Mouse (Mus musculus): ENCODE data around the gene Tecpr1. TPM values are rescaled to one million over a fixed set of nuclear protein-coding genes. Genes with fewer than 3 reads are reported as not detected.

Tecpr1 gene
- polyA plus RNA-seq, 1 experiment from 2014 or later = 13.2 TPM

- no peaks in the 10 kb centered on the region for H3K4me1 ChIP-seq (ENCODE audit: control insufficient read depth, insufficient read depth, low read length)
- H3K36me3 ChIP-seq (ENCODE audit: control insufficient read depth, insufficient read depth, low read length) = peaks cover 4% of the 10 kb centered on the region; the same call in 1 of the 2 replicates
- H3K27me3 ChIP-seq (ENCODE audit: control insufficient read depth, insufficient read depth, low read length) = no peaks in the 10 kb centered on the region
- no peak overlapping the region for H3K4me2 ChIP-seq
- no peak overlapping the region for H3K27ac ChIP-seq (ENCODE audit: low read depth, low read length)
- H3K9me3 ChIP-seq (replicated peaks; ENCODE audit: control insufficient read depth, low read length) = no peaks in the 10 kb centered on the region
- H3K9ac ChIP-seq (ENCODE audit: low read depth, low read length) = no peak overlapping the region
- no peak for ATAC-seq (replicated peaks; ENCODE audit: insufficient number of reproducible peaks, low FRiP score, low TSS enrichment)
- no peak overlapping the region for H3K4me3 ChIP-seq (ENCODE audit: low read depth, low read length)
- 82% methylated on average over 2 of the region's 2 CpGs for WGBS (ENCODE audit: insufficient replicate concordance)
These were observed 7.4 kb downstream of the Tecpr1 start for GRCm38 (mm10) chr5:144215992-144216391.

GRCm38 (mm10) chr5:144214453-144214852 is 9.0 kb downstream of the Tecpr1 start:
- H3K4me2 ChIP-seq = no peak overlapping the region
- H3K4me3 ChIP-seq (ENCODE audit: low read depth, low read length) = no peak overlapping the region
- H3K27me3 ChIP-seq (ENCODE audit: control insufficient read depth, insufficient read depth, low read length) = no peaks in the 10 kb centered on the region
- H3K36me3 ChIP-seq (ENCODE audit: control insufficient read depth, insufficient read depth, low read length) = peaks cover 7% of the 10 kb centered on the region; the same call in 1 of the 2 replicates
- H3K9ac ChIP-seq (ENCODE audit: low read depth, low read length) = no peak overlapping the region
- 27% methylated on average over 7 of the region's 7 CpGs for WGBS (ENCODE audit: insufficient replicate concordance)
- H3K9me3 ChIP-seq (replicated peaks; ENCODE audit: control insufficient read depth, low read length) = no peaks in the 10 kb centered on the region
- no peak overlapping the region for H3K27ac ChIP-seq (ENCODE audit: low read depth, low read length)
- ATAC-seq (replicated peaks; ENCODE audit: insufficient number of reproducible peaks, low FRiP score, low TSS enrichment) = no peak
- no peaks in the 10 kb centered on the region for H3K4me1 ChIP-seq (ENCODE audit: control insufficient read depth, insufficient read depth, low read length)

DNA sequence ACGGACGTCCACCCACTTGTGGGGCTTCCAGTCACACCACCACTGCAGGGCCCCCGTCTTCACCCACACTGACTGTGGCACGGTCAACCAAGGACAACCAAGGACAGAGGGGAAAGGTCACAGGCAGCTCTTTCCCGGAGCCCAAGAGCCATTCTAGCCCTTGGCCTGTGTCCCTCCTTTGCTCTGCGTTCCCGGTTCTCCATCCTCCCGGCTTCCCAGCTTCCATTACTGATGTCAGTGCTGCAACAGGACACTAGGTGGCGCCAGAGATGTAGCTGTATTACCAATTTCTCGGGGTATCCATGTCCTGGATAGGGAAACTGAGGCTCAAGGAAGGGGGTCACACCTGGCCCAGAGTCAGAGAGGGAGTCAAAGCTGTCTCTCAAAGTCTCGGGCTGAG is 15.9 kb downstream of the Tecpr1 start:
- no peak overlapping the region for H3K27ac ChIP-seq (ENCODE audit: low read depth, low read length)
- H3K36me3 ChIP-seq (ENCODE audit: control insufficient read depth, insufficient read depth, low read length) = peaks cover 22% of the 10 kb centered on the region
- no peaks in the 10 kb centered on the region for H3K27me3 ChIP-seq (ENCODE audit: control insufficient read depth, insufficient read depth, low read length)
- H3K4me3 ChIP-seq (ENCODE audit: low read depth, low read length) = no peak overlapping the region
- 47% methylated on average over 11 of the region's 11 CpGs for WGBS (ENCODE audit: insufficient replicate concordance)
- H3K4me1 ChIP-seq (ENCODE audit: control insufficient read depth, insufficient read depth, low read length) = no peaks in the 10 kb centered on the region
- H3K4me2 ChIP-seq = no peak overlapping the region
- ATAC-seq (replicated peaks; ENCODE audit: insufficient number of reproducible peaks, low FRiP score, low TSS enrichment) = no peak; the same call in 1 of the 2 replicates
- H3K9ac ChIP-seq (ENCODE audit: low read depth, low read length) = no peak overlapping the region
- peaks cover under 1% of the 10 kb centered on the region; the same call in 1 of the 2 replicates for H3K9me3 ChIP-seq (replicated peaks; ENCODE audit: control insufficient read depth, low read length)

GRCm38 (mm10) chr5:144206069-144206468 is 17.3 kb downstream of the Tecpr1 start:
- Histone ChIP-seq H3K4me1 (ENCODE audit: control insufficient read depth, insufficient read depth, low read length) (no peaks in the 10 kb centered on the region), H3K4me2 (no peak overlapping the region), H3K9me3 (replicated peaks; ENCODE audit: control insufficient read depth, low read length) (peaks cover 4% of the 10 kb centered on the region; the same call in 1 of the 2 replicates), H3K9ac (ENCODE audit: low read depth, low read length) (0 out of 2 replicates have a peak overlapping the region, but pooled peaks have one; percentile 24), H3K36me3 (ENCODE audit: control insufficient read depth, insufficient read depth, low read length) (peaks cover 27% of the 10 kb centered on the region), H3K27me3 (ENCODE audit: control insufficient read depth, insufficient read depth, low read length) (no peaks in the 10 kb centered on the region), H3K27ac (ENCODE audit: low read depth, low read length) (no peak overlapping the region), H3K4me3 (ENCODE audit: low read depth, low read length) (no peak overlapping the region)
- 88% methylated on average over 15 of the region's 15 CpGs for WGBS (ENCODE audit: insufficient replicate concordance)
- ATAC-seq (replicated peaks; ENCODE audit: insufficient number of reproducible peaks, low FRiP score, low TSS enrichment) = no peak

DNA sequence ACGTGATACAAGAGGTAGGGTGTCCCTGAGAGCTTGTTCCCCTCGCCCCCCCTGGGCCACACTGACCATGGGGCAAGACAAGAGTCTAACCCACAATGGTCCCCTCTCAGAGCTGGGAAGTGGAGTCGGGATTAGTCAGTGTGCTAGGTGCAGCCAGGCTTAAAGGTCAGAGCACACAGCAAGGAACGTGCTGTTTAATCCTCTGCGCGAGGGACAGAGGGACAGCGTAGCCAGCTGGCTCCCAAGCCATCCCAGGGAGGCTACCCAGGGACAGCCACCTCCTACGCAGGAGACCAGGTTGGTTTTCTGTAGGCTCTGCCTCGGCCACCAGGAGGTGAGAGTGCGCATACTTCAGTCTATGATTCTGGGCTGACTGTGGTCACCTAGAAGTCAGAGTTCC is 18.5 kb downstream of the Tecpr1 start:
- 76% methylated on average over 10 of the region's 10 CpGs for WGBS (ENCODE audit: insufficient replicate concordance)

DNA sequence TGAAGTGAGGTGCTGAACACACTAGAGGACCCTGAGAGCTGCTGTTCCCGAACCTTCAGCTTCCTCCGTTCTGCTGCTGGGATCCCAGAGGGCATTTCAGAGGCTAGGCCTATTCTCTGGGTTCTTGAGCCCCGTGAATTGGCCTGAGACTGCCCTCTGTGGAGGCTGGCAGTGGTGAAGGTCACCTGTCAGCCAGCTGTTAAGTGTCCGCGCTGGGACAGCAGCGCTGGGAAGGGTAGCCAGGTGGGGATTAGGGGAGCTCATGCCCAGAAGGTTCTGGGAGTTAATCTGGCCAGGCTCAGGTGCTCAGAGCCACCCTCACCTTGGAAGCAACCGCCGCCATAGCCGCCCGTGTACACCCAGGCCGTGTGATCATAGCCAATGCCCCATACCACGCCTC is 19.1 kb downstream of the Tecpr1 start:
- Histone ChIP-seq H3K9me3 (replicated peaks; ENCODE audit: control insufficient read depth, low read length) (peaks cover 4% of the 10 kb centered on the region; the same call in 1 of the 2 replicates), H3K4me1 (ENCODE audit: control insufficient read depth, insufficient read depth, low read length) (no peaks in the 10 kb centered on the region), H3K4me2 (no peak overlapping the region), H3K27ac (ENCODE audit: low read depth, low read length) (no peak overlapping the region), H3K36me3 (ENCODE audit: control insufficient read depth, insufficient read depth, low read length) (peaks cover 24% of the 10 kb centered on the region), H3K9ac (ENCODE audit: low read depth, low read length) (no peak overlapping the region), H3K4me3 (ENCODE audit: low read depth, low read length) (no peak overlapping the region), H3K27me3 (ENCODE audit: control insufficient read depth, insufficient read depth, low read length) (no peaks in the 10 kb centered on the region)
- no peak for ATAC-seq (replicated peaks; ENCODE audit: insufficient number of reproducible peaks, low FRiP score, low TSS enrichment)
- WGBS (ENCODE audit: insufficient replicate concordance) = 89% methylated on average over 12 of the region's 12 CpGs

More for the DNA sequence above, 18.5 kb downstream of the Tecpr1 start:
- Histone ChIP-seq H3K9me3 (replicated peaks; ENCODE audit: control insufficient read depth, low read length) (peaks cover 4% of the 10 kb centered on the region; the same call in 1 of the 2 replicates), H3K27ac (ENCODE audit: low read depth, low read length) (no peak overlapping the region), H3K27me3 (ENCODE audit: control insufficient read depth, insufficient read depth, low read length) (no peaks in the 10 kb centered on the region), H3K4me1 (ENCODE audit: control insufficient read depth, insufficient read depth, low read length) (no peaks in the 10 kb centered on the region), H3K4me3 (ENCODE audit: low read depth, low read length) (no peak overlapping the region), H3K4me2 (no peak overlapping the region), H3K36me3 (ENCODE audit: control insufficient read depth, insufficient read depth, low read length) (peaks cover 25% of the 10 kb centered on the region), H3K9ac (ENCODE audit: low read depth, low read length) (no peak overlapping the region)
- ATAC-seq (replicated peaks; ENCODE audit: insufficient number of reproducible peaks, low FRiP score, low TSS enrichment) = no peak

GRCm38 (mm10) chr5:144203398-144203959 is 19.9 kb downstream of the Tecpr1 start:
- H3K9me3 ChIP-seq (replicated peaks; ENCODE audit: control insufficient read depth, low read length) = peaks cover 4% of the 10 kb centered on the region; the same call in 1 of the 2 replicates
- H3K27me3 ChIP-seq (ENCODE audit: control insufficient read depth, insufficient read depth, low read length) = no peaks in the 10 kb centered on the region
- H3K9ac ChIP-seq (ENCODE audit: low read depth, low read length) = no peak overlapping the region
- no peak overlapping the region for H3K4me3 ChIP-seq (ENCODE audit: low read depth, low read length)
- no peaks in the 10 kb centered on the region for H3K4me1 ChIP-seq (ENCODE audit: control insufficient read depth, insufficient read depth, low read length)
- no peak for ATAC-seq (replicated peaks; ENCODE audit: insufficient number of reproducible peaks, low FRiP score, low TSS enrichment)
- peaks cover 20% of the 10 kb centered on the region for H3K36me3 ChIP-seq (ENCODE audit: control insufficient read depth, insufficient read depth, low read length)
- 85% methylated on average over 10 of the region's 10 CpGs for WGBS (ENCODE audit: insufficient replicate concordance)
- no peak overlapping the region for H3K27ac ChIP-seq (ENCODE audit: low read depth, low read length)
- H3K4me2 ChIP-seq = no peak overlapping the region

DNA sequence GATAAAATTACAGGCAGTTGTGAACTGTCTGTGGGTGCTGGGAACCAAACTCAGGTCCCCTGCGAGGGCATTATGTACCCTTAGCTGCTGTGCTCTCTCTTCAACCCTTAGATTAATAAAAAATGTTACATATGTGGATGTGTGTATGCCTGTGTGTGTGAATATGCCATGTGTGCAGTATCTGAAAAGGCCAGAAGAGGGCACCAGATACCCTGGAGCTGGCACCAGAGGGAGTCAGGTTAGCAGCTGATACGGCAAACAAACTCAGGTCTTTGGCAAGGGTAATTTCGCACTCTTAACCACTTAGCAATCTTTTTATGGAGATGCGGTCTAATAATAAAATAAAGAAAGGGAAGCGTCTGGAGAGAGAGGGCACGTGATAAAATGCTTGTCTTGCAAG is 21.0 kb downstream of the Tecpr1 start:
- Histone ChIP-seq H3K9ac (ENCODE audit: low read depth, low read length) (no peak overlapping the region), H3K4me2 (no peak overlapping the region), H3K4me1 (ENCODE audit: control insufficient read depth, insufficient read depth, low read length) (no peaks in the 10 kb centered on the region), H3K27ac (ENCODE audit: low read depth, low read length) (no peak overlapping the region), H3K27me3 (ENCODE audit: control insufficient read depth, insufficient read depth, low read length) (no peaks in the 10 kb centered on the region), H3K36me3 (ENCODE audit: control insufficient read depth, insufficient read depth, low read length) (peaks cover 19% of the 10 kb centered on the region), H3K9me3 (replicated peaks; ENCODE audit: control insufficient read depth, low read length) (peaks cover 4% of the 10 kb centered on the region; the same call in 1 of the 2 replicates), H3K4me3 (ENCODE audit: low read depth, low read length) (no peak overlapping the region)
- 94% methylated on average over 6 of the region's 6 CpGs for WGBS (ENCODE audit: insufficient replicate concordance)
- ATAC-seq (replicated peaks; ENCODE audit: insufficient number of reproducible peaks, low FRiP score, low TSS enrichment) = no peak

DNA sequence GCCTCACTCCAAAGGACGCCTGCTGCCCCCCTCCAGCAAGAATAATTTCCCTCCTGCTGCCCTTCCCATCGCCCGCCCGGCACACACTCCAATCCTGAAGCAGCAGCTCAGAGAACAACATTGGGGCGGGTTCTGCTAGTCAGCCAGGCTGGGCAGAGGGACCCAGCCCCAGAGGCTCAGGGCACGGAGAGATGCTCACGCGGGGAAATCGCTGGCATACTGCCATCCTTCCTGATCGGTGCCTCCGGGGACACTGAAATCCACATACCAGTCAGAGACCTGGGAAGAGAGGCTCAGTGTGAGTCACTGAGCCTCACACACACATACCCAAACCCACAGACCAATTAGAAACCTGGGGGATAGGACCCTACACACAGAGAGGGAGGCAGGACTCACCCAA is 22.8 kb downstream of the Tecpr1 start:
- H3K4me2 ChIP-seq = no peak overlapping the region
- no peak for ATAC-seq (replicated peaks; ENCODE audit: insufficient number of reproducible peaks, low FRiP score, low TSS enrichment)
- no peak overlapping the region for H3K4me3 ChIP-seq (ENCODE audit: low read depth, low read length)
- no peak overlapping the region for H3K27ac ChIP-seq (ENCODE audit: low read depth, low read length)
- H3K9ac ChIP-seq (ENCODE audit: low read depth, low read length) = no peak overlapping the region
- peaks cover 4% of the 10 kb centered on the region; the same call in 1 of the 2 replicates for H3K9me3 ChIP-seq (replicated peaks; ENCODE audit: control insufficient read depth, low read length)
- 76% methylated on average over 11 of the region's 11 CpGs for WGBS (ENCODE audit: insufficient replicate concordance)
- no peaks in the 10 kb centered on the region for H3K27me3 ChIP-seq (ENCODE audit: control insufficient read depth, insufficient read depth, low read length)
- H3K4me1 ChIP-seq (ENCODE audit: control insufficient read depth, insufficient read depth, low read length) = no peaks in the 10 kb centered on the region
- H3K36me3 ChIP-seq (ENCODE audit: control insufficient read depth, insufficient read depth, low read length) = peaks cover 17% of the 10 kb centered on the region

All from heart, embryonic 11.5 days (tissue).